Comparison of ENCODE assay signal across 14 mouse cellular contexts in the genomic region with DNA sequence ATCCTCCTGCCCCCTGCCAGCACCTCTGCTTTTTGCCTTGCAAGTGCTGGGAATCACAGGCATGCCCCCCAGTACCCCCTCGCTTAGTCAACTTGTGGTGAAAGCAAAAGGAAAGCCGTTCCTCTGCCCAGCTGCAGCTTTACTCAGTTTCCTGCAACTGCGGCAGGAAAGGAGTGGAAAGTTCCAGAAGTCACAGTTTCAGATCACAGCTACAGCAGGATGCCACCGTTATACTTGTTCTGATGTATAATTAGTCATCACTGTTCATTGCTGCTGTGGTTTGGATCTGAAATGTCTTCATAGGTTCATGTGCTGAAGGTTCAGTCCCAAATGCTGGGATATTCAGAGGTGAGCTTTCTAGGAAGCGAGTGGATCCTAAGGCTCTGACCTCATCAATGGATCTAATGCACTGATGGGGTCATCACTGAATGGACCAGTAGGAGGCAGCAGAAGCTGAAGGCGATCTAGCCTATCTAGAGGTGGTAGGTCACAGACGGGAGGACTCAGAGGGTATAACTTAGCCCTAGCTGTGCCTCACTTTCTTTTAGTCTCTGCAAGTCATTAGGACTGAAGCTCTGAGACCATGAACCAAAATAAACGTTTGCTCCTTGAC. TPM values are rescaled to one million over a fixed set of nuclear protein-coding genes. Genes with fewer than 3 reads are reported as not detected.
A peak's percentile ranks its signal among the peaks of the same experiment; 100 is the strongest.
DNase-seq lines count a peak whose midpoint lies in the region; ATAC-seq and TF ChIP-seq lines count a peak whose summit lies in the region.
"Had no signal": no experiment of that assay in that cellular context is flagged by ENCODE, and none has a peak within 500 bp of the region (broad histone marks: within the 10 kb centered on the region; RNA-seq: fewer than 3 reads in every experiment).

No protein-coding gene starts in this region.

- no peak for ATAC-seq in heart, embryonic 12.5 days (ENCODE audit: insufficient number of reproducible peaks, low FRiP score)
- ATAC-seq: forebrain, embryonic 15.5 days had no signal

- H3K9ac ChIP-seq in heart, embryonic 12.5 days, result no peak overlapping the region
- no peak overlapping the region for H3K9ac ChIP-seq in ES-Bruce4 (ENCODE audit: low read depth, poor library complexity, severe bottlenecking)
- H3K9ac ChIP-seq: embryonic facial prominence, embryonic 12.5 days; forebrain, embryonic 15.5 days; hindbrain, embryonic 14.5 days; neural tube, embryonic 12.5 days had no signal

- no peaks in the 10 kb centered on the region for H3K79me2 ChIP-seq in macrophage (ENCODE audit: inconsistent target)

- peak; percentile 55 for DNase-seq in heart, adult 11 months
- no peak for DNase-seq in lung, adult 2 months
- no peak for DNase-seq in lung, postnatal 4 days
- no peak for DNase-seq in cerebellum, postnatal 4 days (ENCODE audit: low spot score in 2 of 2)
- no peak for DNase-seq in layer of hippocampus, adult 18-20 months (ENCODE audit: low spot score in 2 of 2)
- DNase-seq: left cerebral cortex, postnatal 4 days had no signal

- no peak overlapping the region for H3K4me2 ChIP-seq in heart, embryonic 12.5 days
- H3K4me2 ChIP-seq: embryonic facial prominence, embryonic 12.5 days; forebrain, embryonic 15.5 days; hindbrain, embryonic 14.5 days; neural tube, embryonic 12.5 days had no signal

- H3K4me3 ChIP-seq in heart, embryonic 12.5 days, result no peak overlapping the region
- no peak overlapping the region for H3K4me3 ChIP-seq in lung, adult 2 months (replicated peaks; ENCODE audit: extremely low read depth, low read depth, low read length)
- H3K4me3 ChIP-seq in ES-Bruce4 (ENCODE audit: low read depth, low read length), result no peak overlapping the region
- H3K4me3 ChIP-seq in macrophage (ENCODE audit: inconsistent target), result no peak overlapping the region
- H3K4me3 ChIP-seq: embryonic facial prominence, embryonic 12.5 days; forebrain, embryonic 15.5 days; neural tube, embryonic 12.5 days had no signal

- 63% methylated on average over 8 of the region's 8 CpGs for WGBS in heart, embryonic 12.5 days
- WGBS in lung, adult 2 months, result 69% methylated on average over 8 of the region's 8 CpGs
- 49% methylated on average over 8 of the region's 8 CpGs for WGBS in macrophage (ENCODE audit: missing documents)

- TF ChIP-seq POLR2A in lung, adult 2 months (IDR thresholded peaks at IDR 0.05; ENCODE audit: borderline replicate concordance, extremely low read depth, low read depth, low read length), result no peak
- TF ChIP-seq POLR2A in ES-Bruce4 (IDR thresholded peaks at IDR 0.05; ENCODE audit: insufficient read depth, low read length), result no peak

- TF ChIP-seq EP300 in ES-Bruce4 (IDR thresholded peaks at IDR 0.05; ENCODE audit: insufficient read depth, low read depth, low read length), result no peak

- 0 out of 2 replicates have a peak, but pooled peaks have one; percentile 12 for TF ChIP-seq CTCF in lung, adult 2 months (IDR thresholded peaks at IDR 0.05; ENCODE audit: insufficient read depth, low read length)
- TF ChIP-seq CTCF in ES-Bruce4 (IDR thresholded peaks at IDR 0.05; ENCODE audit: low read depth, low read length), result peak; percentile 51

- no peaks in the 10 kb centered on the region for H3K27me3 ChIP-seq in heart, embryonic 12.5 days (replicated peaks)
- H3K27me3 ChIP-seq in ES-Bruce4 (ENCODE audit: control insufficient read depth, insufficient read depth, low read length, poor library complexity, severe bottlenecking), result no peaks in the 10 kb centered on the region
- H3K27me3 ChIP-seq: embryonic facial prominence, embryonic 12.5 days; forebrain, embryonic 15.5 days; neural tube, embryonic 12.5 days had no signal

- 0 out of 2 replicates have a peak, but pooled peaks cover 10% of the 10 kb centered on the region for H3K36me3 ChIP-seq in heart, embryonic 12.5 days
- H3K36me3 ChIP-seq in ES-Bruce4 (ENCODE audit: control insufficient read depth, insufficient read depth, low read length, poor library complexity, severe bottlenecking) (peaks cover 5% of the 10 kb centered on the region; the same call in 1 of the 2 replicates), macrophage (ENCODE audit: inconsistent target) (no peaks in the 10 kb centered on the region)

- H3K4me1 ChIP-seq in heart, embryonic 12.5 days (replicated peaks), result no peaks in the 10 kb centered on the region
- no peaks in the 10 kb centered on the region for H3K4me1 ChIP-seq in lung, adult 2 months (ENCODE audit: control insufficient read depth, insufficient read depth, low read length)
- no peaks in the 10 kb centered on the region for H3K4me1 ChIP-seq in ES-Bruce4 (ENCODE audit: control insufficient read depth, insufficient read depth, low read length)
- H3K4me1 ChIP-seq: embryonic facial prominence, embryonic 12.5 days; neural tube, embryonic 12.5 days had no signal

- H3K9me3 ChIP-seq in heart, embryonic 12.5 days (replicated peaks), result no peaks in the 10 kb centered on the region
- no peaks in the 10 kb centered on the region for H3K9me3 ChIP-seq in ES-Bruce4 (replicated peaks; ENCODE audit: control insufficient read depth, insufficient read depth, low read length, poor library complexity, severe bottlenecking)
- H3K9me3 ChIP-seq: embryonic facial prominence, embryonic 12.5 days; forebrain, embryonic 15.5 days; neural tube, embryonic 12.5 days had no signal

- no peak overlapping the region for H3K27ac ChIP-seq in heart, embryonic 12.5 days (ENCODE audit: poor library complexity, severe bottlenecking)
- H3K27ac ChIP-seq in ES-Bruce4 (ENCODE audit: insufficient read depth, low read length) (no peak overlapping the region), macrophage (0 out of 2 replicates have a peak overlapping the region, but pooled peaks have one; percentile 7)
- H3K27ac ChIP-seq: embryonic facial prominence, embryonic 12.5 days; forebrain, embryonic 15.5 days; hindbrain, embryonic 14.5 days; neural tube, embryonic 12.5 days had no signal

RNA-seq across cellular contexts. Expression of a gene that starts 4.4 kb away (rescaled TPM):
- polyA plus RNA-seq in heart, embryonic 12.5 days (2016; fragmentation: Nextera tagmentation; extraction: Ambion mirVana), result 0.18 TPM in 1 of 2 replicates, not detected in the other
- polyA plus RNA-seq in lung, adult 2 months (2012; rRNA removed), result not detected in 2 replicates
- 0.93 TPM in 1 of 2 replicates, not detected in the other for polyA plus RNA-seq in ES-Bruce4 (2011; ENCODE audit: insufficient read depth, insufficient read length, low read depth, missing spikeins)
- not detected for total RNA-seq in macrophage (2018; cell fraction: chromatin; rRNA removed)
- total RNA-seq in macrophage (2018; cell fraction: cytosol; rRNA removed), result not detected
- total RNA-seq in macrophage (2018; cell fraction: nucleus; rRNA removed), result not detected
- not detected in 3 replicates for polyA plus RNA-seq in macrophage (2018)
- not detected for total RNA-seq in layer of hippocampus, adult 18-20 months (2021)
- total RNA-seq: left cerebral cortex, postnatal 4 days had no signal
- polyA plus RNA-seq: gonadal fat pad, adult 2 months had no signal

RNA-seq across cellular contexts. Expression of a gene that starts 13.9 kb away (rescaled TPM):
- polyA plus RNA-seq in heart, embryonic 12.5 days (2016; fragmentation: Nextera tagmentation; extraction: Ambion mirVana), result 11.4 and 11.9 TPM in 2 replicates
- polyA plus RNA-seq in lung, adult 2 months (2012; rRNA removed), result 0.14 TPM in 2 replicates
- polyA plus RNA-seq in ES-Bruce4 (2011; ENCODE audit: insufficient read depth, insufficient read length, low read depth, missing spikeins) (43.8 and 50.7 TPM in 2 replicates), macrophage (2018) (0.39 to 1.7 TPM (median 0.92 TPM) in 3 replicates)
- 1 to 10 TPM in 8 of 26 experiments, under 1 TPM in 2, not detected in 16; 0.79 to 2.9 (median 1.6) TPM for total RNA-seq in macrophage (2018; cell fraction: chromatin; rRNA removed)
- under 1 TPM in 22 of 26 experiments, not detected in 4; 0.18 to 0.71 (median 0.48) TPM for total RNA-seq in macrophage (2018; cell fraction: cytosol; rRNA removed)
- 1 to 10 TPM in 4 of 26 experiments, under 1 TPM in 7, not detected in 15; 0.67 to 6.1 (median 0.94) TPM for total RNA-seq in macrophage (2018; cell fraction: nucleus; rRNA removed)
- 1 to 10 TPM in 1 of 2 experiments, under 1 TPM in 1; 0.99 to 1.7 TPM for total RNA-seq in layer of hippocampus, adult 18-20 months (2021)
